Mouse (Mus musculus) kidney, postnatal 36 days (tissue): ENCODE results near the gene Hmga2.

Experiments used
- DNase-seq, 2 experiments: peaks; one replicate each; pipeline ENCODE4 v3.0.0; 2021 to 2022; ENCODE audit warnings: mixed read lengths in 2 of 2

Gene Hmga2

DNA sequence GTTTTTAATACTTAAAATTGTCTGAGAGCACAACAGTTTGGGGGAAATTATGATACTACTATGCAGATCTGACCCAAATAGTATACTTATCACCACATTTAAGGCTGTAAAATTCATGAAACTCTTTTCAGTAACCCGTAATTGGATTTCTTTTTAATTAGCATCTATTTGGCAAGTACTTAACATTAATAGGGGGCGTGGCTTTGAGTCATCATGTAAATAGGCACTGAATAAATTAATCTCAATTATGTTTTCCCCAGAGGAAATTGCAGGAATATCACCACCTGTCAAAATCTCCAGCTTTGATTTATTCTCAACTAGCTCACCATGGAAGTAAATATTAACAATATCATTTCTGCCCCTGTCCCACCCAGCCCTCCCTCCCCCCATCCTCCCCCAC, 3.7 kb downstream of the Hmga2 start:
- no peak for DNase-seq

DNA sequence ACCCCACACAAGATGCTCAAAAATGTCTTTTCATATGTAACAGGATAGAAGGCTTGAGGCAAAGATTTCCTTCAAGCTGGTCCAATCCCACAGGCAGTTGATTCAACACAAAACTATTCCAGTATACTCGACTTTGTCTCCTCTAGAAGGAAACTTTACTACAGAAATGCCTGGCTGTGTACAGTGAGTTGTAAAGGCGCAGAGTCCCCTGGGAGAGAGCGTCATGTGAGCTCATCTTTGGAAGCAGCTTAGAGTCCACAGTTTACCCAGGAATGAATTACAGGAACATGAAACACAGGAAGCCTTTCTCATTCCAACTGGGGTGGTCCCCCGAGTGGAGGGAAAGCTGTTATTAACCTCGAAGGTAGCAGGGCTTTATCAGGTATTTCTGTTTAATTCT, 11.1 kb downstream of the Hmga2 start:
- DNase-seq, result no peak

DNA sequence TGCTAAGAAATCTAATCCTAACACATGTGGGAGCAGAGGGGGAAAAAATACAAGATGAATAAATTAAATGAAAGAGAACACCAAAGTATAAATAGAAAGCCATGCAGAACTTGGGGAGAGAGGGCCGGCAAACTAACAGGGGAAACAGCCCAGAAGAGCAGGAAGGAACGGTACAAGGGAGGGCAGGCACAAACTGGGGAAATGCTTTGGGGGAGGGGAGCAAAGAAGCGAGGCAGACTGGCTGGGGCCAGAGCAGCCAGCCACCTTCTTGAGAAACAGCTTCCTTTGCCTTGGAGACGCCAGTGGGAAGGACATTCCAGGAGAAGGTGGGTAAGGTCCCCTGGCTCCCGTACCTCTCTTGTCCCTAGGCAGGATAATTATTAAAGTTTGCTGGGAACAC, 14.5 kb downstream of the Hmga2 start:
- peak in 1 of 2 experiments; percentile 12 for DNase-seq

DNA sequence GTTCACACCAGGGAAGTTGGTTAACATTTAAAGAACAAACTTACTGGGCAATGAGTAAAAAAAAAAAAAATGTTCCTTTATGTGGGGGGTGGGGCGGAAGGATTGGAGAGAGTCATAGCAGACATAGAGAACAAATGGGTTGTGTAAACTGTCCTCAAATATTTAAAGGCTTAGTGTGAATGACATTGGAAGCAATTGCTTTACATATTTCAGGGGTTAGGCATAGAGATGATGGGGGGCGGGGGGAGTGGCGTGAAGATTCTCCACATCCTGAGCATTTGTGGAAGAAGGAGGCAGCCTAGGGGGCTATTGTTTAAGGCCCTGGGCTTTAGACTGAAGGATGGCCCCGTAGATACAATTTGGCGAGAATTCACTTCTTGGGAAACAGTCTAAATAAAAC, 15.0 kb downstream of the Hmga2 start:
- DNase-seq, result no peak

DNA sequence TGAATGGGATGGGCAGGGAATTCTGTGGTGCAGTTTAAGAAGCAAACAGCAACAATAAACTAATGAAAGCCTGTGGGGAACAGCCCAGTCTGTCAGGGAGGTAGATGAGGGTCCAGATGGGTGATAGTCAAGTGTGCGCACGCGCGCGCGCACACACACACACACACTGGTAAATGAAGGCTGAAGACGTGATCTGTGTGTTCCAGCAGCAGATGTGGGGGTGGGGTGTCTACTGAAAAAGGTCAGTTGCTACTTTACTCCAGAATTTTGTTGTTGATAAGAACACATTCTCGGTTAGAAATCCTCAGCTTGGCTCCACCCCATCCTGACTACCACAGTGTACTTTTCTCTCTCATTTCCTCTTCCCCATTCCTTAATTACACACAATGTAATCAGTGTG, 17.4 kb downstream of the Hmga2 start:
- no peak for DNase-seq

DNA sequence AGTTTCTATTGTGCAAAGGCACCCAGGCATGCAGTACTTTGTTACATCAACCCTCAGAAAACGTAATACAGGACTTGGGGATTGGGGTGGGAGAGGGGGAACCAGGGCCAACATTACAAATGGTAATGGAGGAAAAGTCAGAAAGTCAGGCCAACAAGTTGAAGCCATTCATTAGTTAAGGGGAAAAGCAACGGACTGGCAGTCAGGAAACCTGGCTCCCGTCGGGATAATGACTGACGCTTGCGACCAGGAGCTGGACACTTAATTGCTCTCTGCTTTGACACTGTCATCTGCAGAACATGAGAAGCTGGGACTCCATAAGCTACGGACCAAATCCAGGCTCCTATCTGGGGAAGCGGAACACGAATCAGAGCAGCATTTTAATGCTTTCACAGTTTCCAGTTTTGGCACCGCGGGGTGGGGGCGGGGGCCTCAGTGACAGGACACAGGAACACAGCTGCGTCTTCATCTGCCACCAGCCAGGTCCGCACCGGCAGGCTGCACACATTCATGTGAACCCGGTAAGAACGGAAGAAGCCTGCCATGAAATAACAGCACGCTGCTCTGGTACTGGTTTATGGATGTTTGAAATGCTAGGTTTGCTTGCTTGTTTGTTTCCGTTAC, 26.5 kb downstream of the Hmga2 start:
- DNase-seq, result peak in 1 of 2 experiments; percentile 25

DNA sequence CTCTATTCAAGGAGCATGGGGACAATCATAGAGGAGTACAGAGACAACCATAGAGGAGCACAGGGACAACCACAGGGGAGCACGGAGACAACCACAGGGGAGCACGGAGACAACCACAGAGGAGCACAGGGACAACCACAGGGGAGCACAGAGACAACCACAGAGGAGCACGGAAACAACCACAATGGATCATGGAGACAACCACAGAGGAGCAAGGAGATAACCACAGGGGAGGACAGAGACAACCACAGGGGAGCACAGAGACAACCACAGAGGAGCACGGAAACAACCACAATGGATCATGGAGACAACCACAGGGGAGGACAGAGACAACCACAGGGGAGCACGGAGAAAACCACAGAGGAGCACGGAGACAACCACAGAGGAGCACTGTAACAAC, 29.5 kb downstream of the Hmga2 start:
- DNase-seq, result no peak

DNA sequence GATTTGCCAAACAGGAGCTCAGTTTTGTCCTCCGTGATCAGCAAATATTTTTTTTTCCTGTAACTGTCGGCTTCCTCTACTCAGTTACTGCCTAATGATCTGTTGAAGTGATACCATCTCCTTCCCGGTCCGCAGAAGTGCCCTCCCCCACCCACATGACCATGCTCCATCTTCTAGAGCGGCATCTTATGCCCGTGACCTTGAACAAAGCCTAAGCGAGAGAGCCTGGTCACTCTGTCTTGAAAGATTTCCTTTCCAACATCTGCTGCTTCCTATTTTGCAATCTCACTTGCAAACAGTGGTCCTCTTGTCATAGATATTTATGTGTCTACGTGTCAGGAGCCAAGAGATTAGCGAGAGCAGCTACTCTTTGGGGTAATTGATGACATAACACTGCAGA, 30.1 kb downstream of the Hmga2 start:
- DNase-seq, result peak in 1 of 2 experiments; percentile 16

DNA sequence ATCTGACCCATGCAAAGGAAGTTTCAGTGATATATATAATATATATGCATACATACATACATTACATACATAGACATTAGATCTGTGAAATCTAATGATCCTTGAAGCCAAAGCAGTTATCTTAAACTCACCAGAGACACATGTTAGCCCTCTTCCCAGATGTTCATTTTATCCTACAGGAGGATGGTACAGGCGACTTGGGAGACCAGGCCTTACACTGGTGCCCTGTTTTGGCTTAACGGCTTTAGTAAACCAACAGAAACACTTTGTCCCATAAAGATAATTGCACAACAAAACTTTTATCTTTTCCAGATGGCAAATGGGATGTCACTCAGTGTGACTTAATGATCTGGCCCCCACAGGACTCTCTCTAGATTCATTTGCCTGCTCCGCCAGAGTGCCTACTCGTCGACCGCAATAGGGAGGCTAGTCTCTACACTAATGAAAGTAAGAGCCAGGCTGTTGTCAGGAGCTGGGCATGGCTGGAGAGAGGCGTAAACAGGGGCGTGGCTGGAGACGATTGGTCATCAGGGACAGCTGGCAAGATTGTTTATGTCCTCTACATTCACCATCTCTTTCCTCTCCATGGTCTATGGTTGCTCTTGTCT, 31.7 kb downstream of the Hmga2 start:
- DNase-seq, result no peak

DNA sequence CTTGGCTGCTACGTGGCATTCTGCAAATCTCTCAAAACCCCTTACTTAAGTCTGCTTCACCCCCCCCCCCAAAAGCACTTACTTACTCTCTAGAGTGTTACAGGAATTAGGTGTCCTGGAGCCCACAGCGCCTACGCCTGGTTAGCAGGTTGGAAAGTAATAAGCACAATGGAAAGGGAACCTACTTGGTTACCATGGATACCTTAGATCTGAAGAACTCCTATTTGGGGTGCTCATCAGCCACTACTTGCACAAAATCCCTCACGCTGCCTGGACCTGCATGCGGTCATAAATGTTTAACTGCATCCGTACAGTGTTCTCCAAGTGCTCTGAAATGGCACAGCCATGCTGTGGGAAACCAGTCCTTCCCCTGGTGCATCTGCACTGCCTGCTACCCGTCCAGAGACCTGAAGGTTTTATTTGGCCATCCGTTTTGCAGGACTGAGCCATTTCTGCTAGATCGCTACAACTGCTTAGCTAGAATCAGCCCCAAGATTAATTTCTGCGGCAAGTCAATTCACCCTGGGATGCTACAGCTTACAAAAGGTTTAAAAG, 32.4 kb downstream of the Hmga2 start:
- no peak for DNase-seq

DNA sequence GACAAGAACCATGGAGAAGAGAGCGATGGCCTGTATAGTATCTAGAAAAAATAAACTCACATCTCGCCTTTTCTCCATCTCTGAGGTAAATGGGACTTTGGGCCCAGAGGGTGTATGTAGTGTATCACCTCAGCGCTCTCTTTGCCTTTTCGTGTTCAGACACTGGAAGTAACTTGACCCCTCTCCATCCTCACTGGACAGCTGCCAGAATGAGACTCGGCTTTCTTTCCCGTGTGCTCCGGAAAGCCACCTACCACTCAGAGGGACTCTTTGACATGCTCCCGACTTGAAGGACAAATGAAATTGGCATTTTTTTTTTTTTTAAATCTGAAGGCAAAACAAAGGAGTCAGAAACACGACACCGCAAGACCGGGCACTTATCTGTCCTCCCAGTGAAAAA, 35.0 kb downstream of the Hmga2 start:
- DNase-seq, result no peak

DNA sequence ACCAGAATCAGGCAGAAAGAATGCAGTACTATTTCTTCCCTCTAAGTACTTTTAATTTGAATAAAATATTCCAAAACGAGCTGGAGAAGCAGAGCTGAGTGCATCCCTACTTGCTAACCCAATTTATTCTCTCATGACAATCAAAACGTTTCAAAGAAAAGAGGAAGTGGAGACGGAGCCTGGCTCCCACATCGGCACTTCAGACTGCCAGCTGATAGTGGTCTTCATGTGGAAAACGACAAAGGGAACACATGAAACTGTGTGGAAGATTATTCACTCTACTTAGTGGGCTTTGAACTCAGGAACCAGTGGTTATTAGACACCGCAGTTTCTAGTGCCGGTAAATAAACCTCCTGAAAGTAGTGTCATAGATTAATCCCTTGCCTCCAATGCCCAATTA, 41.8 kb downstream of the Hmga2 start:
- DNase-seq, result no peak

DNA sequence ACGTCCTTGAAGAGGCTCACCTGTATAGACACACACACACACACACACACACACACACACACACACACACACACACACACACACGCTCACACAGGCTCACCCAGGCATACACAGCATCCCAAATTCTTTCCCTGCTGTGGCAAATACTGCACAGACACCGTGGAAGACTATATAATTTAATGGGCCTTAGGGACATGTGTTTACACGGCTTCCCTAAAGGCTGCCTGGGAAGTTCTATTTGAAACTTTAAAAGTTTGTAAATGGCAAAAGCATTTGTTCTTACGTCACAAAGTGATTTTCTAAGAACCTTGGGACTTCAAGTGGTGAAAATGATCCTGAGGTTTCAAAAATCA, 42.8 kb downstream of the Hmga2 start:
- no peak for DNase-seq

DNA sequence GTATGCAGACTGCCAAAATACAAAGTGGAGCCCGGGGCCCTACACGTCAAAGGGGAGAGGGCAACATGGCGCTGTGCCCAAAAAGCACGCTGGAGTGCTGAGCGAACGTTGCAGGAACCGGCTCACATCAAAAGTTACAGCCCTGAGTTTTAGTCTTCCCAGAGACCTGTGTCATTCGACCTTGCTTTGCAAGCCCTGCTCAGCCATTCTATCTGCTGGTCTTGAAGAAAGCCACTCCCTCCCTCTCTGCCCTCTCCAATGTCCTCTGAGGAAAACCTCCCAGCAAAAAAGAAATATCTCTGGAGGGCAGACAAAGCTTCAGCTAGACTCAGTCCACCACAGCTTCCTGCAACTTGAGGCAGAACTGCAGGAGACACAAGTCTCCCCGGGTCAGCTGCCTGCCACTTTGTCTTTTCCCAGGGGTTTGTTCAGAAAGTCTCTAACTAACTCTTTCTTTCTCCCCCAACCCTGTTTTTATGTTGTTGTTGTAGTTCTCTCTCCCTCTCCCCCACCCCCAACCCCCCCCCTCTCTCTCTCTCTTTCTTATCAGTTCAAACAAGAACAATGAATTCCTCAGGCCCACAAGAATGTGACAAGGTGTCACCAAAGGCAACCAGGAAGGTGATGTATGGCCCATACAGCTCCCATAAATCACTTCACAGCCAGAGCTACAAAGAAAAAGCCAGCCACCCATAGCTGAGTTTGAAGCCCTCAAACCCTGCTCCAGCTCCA, 43.4 kb downstream of the Hmga2 start:
- no peak for DNase-seq

DNA sequence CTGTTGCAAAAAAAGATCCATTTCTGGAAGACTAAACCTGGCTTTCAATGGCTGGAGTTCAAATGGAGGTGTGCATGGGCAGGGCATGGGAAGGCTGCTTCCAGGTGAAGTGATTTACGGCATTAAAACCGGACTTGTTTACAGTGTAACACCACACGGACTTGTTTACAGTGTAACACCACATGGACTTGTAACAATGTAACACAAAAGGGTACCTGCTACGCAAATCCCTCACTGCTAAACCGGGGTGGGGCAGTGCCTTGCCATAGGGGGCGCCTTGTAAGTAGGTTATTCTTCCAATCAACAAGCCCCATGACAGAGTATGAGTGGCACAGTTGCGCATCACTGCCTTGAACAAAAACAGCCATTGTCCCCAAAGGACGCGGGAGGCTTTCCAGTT, 44.2 kb downstream of the Hmga2 start:
- DNase-seq, result no peak

DNA sequence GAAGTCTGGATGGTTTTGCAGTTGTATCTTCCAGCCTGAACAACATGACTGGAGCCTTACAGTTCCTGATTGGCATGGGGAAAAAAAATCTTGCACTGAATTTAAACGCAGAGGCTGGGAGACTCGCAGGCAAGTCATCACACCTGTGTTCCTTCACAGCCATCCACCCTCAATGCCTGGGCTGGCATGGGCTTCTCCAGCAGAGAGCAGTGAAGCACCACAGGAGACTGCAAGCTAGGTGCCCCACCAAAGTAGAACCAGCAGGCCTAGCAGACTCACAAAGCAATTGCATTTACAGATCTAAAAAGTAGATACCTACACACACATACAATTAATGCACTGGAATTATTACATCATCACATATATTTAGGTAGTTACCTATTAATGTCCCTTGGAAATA, 44.8 kb downstream of the Hmga2 start:
- DNase-seq, result peak in 1 of 2 experiments; percentile 46

DNA sequence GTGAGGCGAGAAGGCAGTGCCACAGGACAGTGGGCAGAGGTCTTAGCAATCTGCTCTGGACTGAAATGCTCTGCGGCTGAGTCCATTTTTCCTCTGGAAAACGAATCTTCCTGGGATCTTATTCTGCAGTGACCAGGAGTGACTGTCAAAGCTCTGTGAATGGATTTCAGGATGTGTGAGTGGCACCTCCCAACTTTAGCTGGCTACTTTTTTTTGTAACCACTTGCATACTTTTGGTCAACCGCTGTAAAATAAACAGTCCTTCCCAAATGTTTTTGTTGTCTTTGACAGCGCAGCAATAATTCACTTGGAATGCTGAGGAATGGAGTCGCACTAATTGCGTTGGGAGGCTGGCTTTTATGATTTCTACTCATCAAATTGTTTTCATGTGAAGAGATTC, 45.8 kb downstream of the Hmga2 start:
- DNase-seq, result no peak

DNA sequence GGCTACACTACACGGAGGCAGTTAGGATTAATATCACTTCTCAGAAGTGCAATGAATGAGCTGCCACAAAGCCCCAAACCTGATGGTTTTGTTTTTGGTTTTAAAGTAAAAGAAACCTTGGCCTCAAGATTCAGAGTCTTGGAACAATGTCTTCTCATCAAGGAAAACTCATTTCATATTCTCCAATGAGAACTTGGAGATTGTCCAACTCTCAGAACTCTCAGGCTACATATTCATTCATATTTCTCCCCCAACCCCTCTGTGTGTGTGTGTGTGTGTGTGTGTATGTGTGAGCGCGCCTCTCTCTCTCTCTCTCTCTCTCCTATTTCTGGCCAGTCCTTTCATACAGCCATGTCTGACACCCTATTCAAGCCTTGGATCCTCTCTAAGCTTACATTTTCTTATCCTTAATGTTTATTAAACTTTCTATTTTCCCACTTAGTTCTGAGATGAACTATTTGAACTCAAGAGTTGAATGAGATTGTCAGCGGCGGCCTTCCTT, 46.5 kb downstream of the Hmga2 start:
- DNase-seq, result no peak

DNA sequence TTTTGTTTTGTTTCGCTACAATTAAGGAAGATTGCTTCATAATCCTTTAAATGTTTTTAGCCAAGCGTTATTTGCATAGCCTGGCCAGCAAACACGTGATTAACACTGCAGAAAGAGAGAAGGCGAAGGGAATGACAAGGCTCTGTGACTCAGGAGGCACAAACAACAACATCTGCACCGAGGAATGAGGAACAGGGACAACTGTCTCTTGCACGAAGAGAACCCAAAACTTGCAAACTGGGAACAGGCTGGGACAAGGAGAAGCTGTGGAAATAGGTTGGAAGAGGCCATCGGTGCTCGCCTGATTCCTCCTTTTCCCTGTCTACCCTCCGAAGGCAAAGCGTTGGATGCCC, 47.1 kb downstream of the Hmga2 start:
- DNase-seq, result no peak

DNA sequence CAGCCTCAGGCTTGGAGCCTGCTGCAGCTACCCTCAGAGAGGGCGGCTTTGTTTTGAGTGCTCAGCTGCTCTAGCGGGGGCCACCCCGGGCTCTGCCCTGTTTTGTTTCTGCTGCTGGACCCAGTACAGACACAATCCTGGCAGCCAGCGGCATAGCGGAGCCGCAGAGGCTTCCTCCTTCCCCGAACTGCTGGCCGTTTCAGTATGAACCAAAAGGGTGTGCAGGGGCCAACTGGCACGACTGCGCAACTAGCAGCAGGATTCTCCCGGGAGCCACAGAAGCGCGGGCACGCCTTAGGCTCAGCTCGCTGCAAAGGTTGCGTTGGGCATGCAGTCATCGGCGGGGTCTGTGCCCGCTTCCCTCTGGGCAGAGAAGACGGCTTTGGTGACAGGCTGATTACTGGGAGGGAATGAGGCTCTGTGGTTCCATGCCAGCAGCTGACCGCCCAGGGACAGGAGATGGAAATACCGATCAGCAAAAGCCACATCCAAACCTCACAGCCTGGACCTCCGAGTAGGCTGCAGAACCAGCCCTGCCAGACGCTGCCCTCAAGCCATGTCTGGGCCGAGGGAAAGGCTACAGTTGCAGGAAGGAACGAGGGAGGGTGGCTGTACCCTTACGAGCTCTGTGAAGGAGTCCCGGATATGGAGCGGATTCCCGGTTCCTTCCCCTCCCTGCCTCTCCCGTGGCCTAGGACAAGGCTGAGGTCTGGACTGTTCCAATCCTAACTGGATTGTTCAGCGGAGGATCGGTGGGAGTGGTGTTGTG, 47.7 kb downstream of the Hmga2 start:
- DNase-seq, result peak; percentile 26 to 32

DNA sequence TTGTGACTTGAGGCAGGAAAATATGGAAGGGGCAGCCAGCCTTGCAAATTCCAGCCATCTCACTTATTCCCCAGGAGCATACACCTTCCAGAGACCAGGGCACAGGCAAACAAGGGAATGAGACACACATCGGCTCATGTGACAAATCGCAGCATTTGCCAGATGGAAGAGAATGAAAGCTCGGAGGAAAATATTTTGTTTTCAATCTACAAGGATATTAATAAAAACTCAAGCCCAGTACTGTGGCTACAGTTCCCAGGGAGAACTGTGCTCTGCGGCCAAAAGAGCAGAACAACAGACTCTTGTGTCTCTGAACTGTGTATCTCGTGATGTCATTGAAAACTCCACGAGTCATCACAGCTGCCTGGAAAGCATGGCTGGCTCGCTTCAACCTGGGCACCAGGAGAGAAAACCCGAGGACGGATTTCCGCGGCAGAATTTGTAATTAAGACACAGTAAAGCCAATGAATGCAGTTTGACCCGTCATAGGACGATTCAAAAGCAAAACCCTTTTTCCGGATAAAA, 50.1 kb downstream of the Hmga2 start:
- DNase-seq, result no peak

DNA sequence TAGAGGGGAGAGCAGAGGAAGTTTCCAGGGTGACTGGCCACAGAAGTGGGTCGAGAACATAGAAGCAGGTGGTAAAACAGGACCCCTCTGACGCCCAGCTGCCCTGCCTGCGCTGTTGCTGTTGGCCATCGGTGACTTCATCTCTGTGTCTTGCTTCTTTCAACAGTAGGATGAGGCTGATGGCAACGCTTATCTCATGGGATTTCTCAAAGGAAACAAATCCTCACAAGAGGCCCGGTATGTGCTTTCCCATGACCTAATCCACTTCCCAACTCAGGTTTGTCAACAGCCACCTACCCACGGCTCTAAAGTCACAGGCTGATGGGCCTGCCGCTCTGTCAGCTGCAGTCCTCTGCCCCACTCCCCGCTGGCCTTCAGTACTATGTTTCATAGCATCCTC, 52.3 kb downstream of the Hmga2 start:
- no peak for DNase-seq

DNA sequence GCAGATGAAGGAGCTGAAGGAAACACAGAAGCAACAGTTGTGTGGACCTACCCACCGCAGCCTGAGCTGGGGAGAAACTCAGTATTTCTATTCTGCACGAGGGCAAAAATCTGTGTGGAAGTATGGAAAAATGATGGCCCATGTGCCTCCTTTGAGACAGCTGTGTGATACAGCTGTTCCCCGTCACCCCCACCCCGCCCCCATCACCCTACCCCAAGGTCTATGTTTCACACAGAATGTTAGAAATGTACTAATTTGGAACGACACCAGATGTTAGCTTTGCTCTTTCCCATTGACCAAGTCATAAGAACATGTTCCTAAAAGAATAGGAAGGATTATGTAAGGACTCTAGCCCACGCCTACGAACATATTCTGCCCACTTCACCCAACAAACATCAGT, 53.0 kb downstream of the Hmga2 start:
- no peak for DNase-seq
